Mouse (Mus musculus) limb, embryonic 13.5 days (tissue): Measurements from ENCODE around the gene Zfhx3. TPM values are rescaled to one million over a fixed set of nuclear protein-coding genes. Genes with fewer than 3 reads are reported as not detected.

Experiments
- ATAC-seq: fragments of 200-750 bp; cut with Nextera tagmentation; 2 replicates; pipeline ENCODE4 v1.8.0; 2017; ENCODE audit warnings: low read depth, moderate number of reproducible peaks, moderate TSS enrichment; ENCODE audit not compliant: low FRiP score
- H3K27ac ChIP-seq: fragments of 300-500 bp; sonication (generic); 2 replicates; pipeline ENCODE4 v1.5.1; 2015; ENCODE audit warnings: inconsistent platforms, mild to moderate bottlenecking, moderate library complexity
- H3K27me3 ChIP-seq: fragments of 300-500 bp; sonication (generic); 2 replicates; pipeline ENCODE4 v1.6.1; 2015; ENCODE audit warnings: mild to moderate bottlenecking, inconsistent platforms
- H3K36me3 ChIP-seq: fragments of 300-500 bp; sonication (generic); 2 replicates; pipeline ENCODE4 v1.6.1; 2015; ENCODE audit warnings: inconsistent platforms, mild to moderate bottlenecking, moderate library complexity
- H3K4me1 ChIP-seq: fragments of 300-500 bp; sonication (generic); 2 replicates; pipeline ENCODE4 v1.6.1; 2015; ENCODE audit warnings: inconsistent platforms
- H3K4me2 ChIP-seq: fragments of 300-500 bp; sonication (generic); replicated peaks from 2 replicates; pipeline ENCODE4 v1.6.1; 2015; ENCODE audit warnings: inconsistent platforms, mild to moderate bottlenecking, moderate library complexity
- H3K4me3 ChIP-seq: fragments of 300-500 bp; sonication (generic); 2 replicates; pipeline ENCODE4 v1.5.1; 2015; ENCODE audit warnings: moderate library complexity, mild to moderate bottlenecking, inconsistent platforms
- H3K9ac ChIP-seq: fragments of 300-500 bp; sonication (generic); 2 replicates; pipeline ENCODE4 v1.6.1; 2015; ENCODE audit warnings: mild to moderate bottlenecking, inconsistent platforms
- H3K9me3 ChIP-seq: fragments of 300-500 bp; sonication (generic); 2 replicates; pipeline ENCODE4 v1.6.1; 2016; ENCODE audit warnings: inconsistent platforms
- WGBS: fragments of 180-500 bp; shearing (Covaris S2); methylation state at CpG from one replicate; pipeline ENCODE4 v1.1.7; 2015; 5-methylcytosine and 5-hydroxymethylcytosine counted together
- polyA plus RNA-seq: library from polyadenylated mRNA; unstranded; fragments of >200 nt; fragmentation: Nextera tagmentation; extraction: Ambion mirVana; gene quantifications from 2 replicates; pipeline ENCODE4 v1.2.1, GENCODE M21; 2015

Zfhx3 gene
- polyA plus RNA-seq, 1 experiment from 2014 or later, result 44.1 TPM

DNA sequence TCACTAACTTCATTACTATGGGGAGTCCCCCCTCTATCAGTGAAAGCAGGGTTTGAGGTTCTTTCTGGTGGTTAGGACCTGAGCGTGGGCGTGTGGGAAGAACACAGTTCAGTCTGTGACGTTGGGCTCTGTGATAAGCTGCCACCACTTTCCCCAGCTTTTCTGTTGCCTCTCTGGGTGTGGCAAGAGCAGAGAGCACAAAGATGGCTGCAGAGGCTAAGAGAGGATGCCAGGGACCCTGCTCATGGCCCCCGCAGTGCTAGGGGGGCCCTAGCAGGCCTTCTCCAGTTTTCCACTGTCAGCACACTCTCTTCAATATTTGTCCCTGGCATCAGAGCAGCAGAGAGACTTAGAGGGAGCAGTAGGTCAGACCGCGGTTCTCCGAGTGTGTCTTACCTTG lies 924.0 kb downstream of the Zfhx3 start:
- H3K27me3 ChIP-seq, result no peaks in the 10 kb centered on the region
- H3K36me3 ChIP-seq, result peaks cover 42% of the 10 kb centered on the region
- H3K4me3 ChIP-seq, result no peak overlapping the region
- H3K4me1 ChIP-seq, result peaks cover 50% of the 10 kb centered on the region
- 91% methylated on average over 7 of the region's 7 CpGs for WGBS
- no peak overlapping the region for H3K9ac ChIP-seq
- H3K9me3 ChIP-seq, result no peaks in the 10 kb centered on the region
- H3K4me2 ChIP-seq, result no peak overlapping the region
- no peak for ATAC-seq
- H3K27ac ChIP-seq, result 0 out of 2 replicates have a peak overlapping the region, but pooled peaks have one; percentile 28

DNA sequence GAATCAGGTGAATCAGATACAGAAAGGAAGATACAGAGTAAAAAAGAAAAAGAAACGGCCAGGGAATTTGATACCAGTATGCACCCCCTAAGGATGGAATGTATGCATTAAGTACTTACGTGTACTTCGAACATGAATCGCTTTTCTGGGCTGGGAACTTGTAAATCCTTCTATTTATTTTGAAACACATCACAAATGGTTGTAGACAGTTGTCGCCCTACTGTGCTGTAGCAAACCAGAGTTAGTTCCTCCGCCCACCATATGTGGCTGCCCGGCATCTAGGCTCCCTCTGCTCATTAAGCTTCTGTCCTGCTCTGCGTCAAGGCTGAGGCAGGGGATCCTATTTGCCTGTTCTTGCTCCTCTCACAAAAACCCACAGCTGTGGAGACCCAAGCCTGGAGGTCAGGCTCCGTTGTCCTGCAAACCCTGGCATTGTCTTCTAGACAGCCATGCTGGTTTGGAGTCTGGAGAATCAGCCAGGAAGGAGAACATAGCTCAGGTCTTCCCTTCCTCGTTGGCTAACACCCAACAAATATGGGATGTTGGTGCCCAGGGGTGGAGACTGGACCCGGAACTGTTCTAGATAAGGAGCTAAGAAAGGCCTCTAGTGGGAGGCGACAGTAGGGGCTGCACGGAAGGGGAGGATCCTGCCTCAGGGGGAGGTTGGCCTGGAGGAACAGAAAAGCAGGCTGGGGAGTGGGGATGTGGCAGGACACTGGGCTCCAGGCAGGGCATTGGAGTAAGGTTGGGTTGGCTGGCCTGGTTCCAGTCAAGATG lies 925.2 kb downstream of the Zfhx3 start:
- no peaks in the 10 kb centered on the region for H3K9me3 ChIP-seq
- no peaks in the 10 kb centered on the region for H3K27me3 ChIP-seq
- no peak overlapping the region for H3K4me3 ChIP-seq
- ATAC-seq, result no peak
- no peak overlapping the region for H3K4me2 ChIP-seq
- H3K4me1 ChIP-seq, result peaks cover 44% of the 10 kb centered on the region
- H3K36me3 ChIP-seq, result peaks cover 42% of the 10 kb centered on the region
- H3K27ac ChIP-seq, result no peak overlapping the region; the same call in 1 of the 2 replicates
- no peak overlapping the region for H3K9ac ChIP-seq
- WGBS, result 65% methylated on average over 13 of the region's 13 CpGs

DNA sequence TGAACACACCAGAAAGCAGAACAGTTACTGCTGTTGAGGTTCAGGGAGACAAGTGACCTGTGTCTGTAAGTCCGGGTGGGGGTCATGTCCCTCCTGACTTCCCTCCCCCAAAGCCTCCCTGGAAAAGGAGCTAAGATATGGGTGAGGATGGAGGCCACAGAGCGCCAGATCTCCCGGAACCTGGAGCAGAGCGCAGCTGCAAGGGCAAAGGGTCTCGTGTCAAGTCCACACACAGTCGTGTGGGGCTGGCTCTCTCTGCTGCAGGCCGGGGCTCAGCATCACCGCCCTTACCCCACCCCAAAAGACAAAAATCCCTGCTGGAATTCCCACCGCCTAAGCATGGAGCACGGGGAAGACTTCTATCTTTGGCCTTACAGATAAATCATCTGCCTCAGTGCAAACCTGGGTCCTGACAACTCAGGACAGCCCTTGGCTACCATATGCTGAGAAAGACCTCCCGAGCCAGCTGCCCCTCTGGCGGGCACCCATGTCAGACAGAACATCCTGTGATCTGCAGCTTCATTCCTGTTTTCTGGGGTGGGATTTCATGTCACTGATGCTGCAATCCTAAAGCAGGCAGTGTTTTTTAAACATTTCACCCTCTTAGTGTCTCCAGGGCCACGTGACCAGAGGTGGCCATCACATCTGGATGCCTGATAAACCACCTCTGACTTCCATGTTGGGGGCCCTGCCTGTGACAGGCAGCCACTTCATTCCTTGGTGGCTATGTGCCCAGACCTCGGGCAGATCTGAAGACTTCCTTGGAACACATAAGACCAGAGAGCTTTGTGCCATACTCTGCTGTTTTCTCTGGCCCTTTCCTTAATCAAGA lies 926.0 kb downstream of the Zfhx3 start:
- WGBS, result 78% methylated on average over 14 of the region's 14 CpGs
- Histone ChIP-seq H3K27me3 (no peaks in the 10 kb centered on the region), H3K9me3 (no peaks in the 10 kb centered on the region), H3K4me2 (no peak overlapping the region), H3K4me1 (peaks cover 36% of the 10 kb centered on the region), H3K4me3 (no peak overlapping the region), H3K27ac (peak overlapping the region; percentile 61; the same call in 1 of the 2 replicates), H3K9ac (no peak overlapping the region), H3K36me3 (peaks cover 45% of the 10 kb centered on the region)
- ATAC-seq, result no peak

DNA sequence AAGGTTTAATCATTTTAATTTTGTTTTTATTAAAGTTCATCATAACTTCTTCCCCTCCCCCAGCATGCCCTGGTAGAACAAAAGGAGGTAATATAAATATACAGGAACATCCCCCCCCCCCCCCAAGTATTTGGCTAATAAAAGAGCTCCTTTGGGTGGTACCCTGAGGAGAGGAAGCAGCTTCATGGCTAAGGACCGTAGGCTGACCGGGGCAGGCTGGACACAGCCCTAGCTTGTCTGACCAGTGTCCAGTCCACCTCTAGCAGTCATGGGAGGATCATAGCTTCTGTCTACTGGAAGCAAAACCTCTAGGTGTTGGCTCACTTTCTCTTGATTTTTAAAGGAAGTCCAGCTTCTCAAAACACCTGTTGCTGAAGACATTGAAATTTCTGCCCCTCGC lies 927.0 kb downstream of the Zfhx3 start:
- H3K9me3 ChIP-seq, result peaks cover 6% of the 10 kb centered on the region
- H3K27me3 ChIP-seq, result no peaks in the 10 kb centered on the region
- no peak overlapping the region for H3K4me2 ChIP-seq
- no peak overlapping the region for H3K9ac ChIP-seq
- no peak for ATAC-seq
- WGBS, result 75% methylated on average over 3 of the region's 3 CpGs
- peaks cover 50% of the 10 kb centered on the region for H3K36me3 ChIP-seq
- no peak overlapping the region; the same call in 1 of the 2 replicates for H3K27ac ChIP-seq
- H3K4me3 ChIP-seq, result no peak overlapping the region
- peaks cover 32% of the 10 kb centered on the region for H3K4me1 ChIP-seq

DNA sequence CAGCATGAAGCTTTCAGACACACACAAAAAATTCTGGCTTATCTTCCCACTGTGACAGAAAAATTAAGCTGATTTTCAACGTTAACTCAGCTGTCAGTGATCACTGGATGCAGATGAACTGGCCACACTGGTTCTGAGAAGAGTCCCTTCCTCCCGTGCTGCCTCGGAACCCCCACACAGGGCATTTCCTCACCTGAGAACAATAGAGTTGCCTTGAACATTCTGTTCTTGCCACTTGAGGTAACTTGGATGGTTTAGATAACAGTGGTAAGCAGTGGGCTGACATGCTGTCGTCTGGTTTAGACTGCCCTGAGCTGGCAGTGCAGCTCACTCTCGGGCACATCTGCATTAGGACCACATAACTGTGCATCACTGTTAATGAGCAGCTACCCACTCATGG lies 927.5 kb downstream of the Zfhx3 start:
- no peak overlapping the region for H3K4me2 ChIP-seq
- ATAC-seq, result no peak
- WGBS, result 76% methylated on average over 5 of the region's 5 CpGs
- peaks cover 6% of the 10 kb centered on the region for H3K9me3 ChIP-seq
- H3K4me3 ChIP-seq, result no peak overlapping the region
- no peaks in the 10 kb centered on the region for H3K27me3 ChIP-seq
- peaks cover 51% of the 10 kb centered on the region for H3K36me3 ChIP-seq
- no peak overlapping the region for H3K9ac ChIP-seq
- H3K27ac ChIP-seq, result no peak overlapping the region
- H3K4me1 ChIP-seq, result peaks cover 31% of the 10 kb centered on the region

DNA sequence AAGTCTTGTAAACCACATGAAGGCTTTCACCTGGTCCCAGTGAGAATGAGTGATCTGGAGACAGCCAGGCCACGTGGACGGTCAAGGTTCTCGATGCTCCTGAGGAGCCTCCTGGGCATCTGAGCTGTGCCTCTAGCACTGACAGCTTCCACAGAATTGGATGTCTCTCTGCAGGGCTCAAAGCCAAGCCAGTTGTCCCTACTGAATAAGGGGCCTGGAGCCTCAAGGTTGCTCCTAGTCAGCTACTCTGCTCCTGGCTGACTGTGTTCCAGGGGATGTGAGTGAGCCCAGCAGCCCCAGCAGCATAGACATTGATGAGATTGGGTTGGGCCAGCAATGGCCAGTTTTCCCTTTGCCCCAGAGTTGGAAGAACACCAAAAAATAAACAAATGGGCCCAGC lies 927.9 kb downstream of the Zfhx3 start:
- Histone ChIP-seq H3K27me3 (no peaks in the 10 kb centered on the region), H3K9ac (no peak overlapping the region), H3K4me1 (peaks cover 27% of the 10 kb centered on the region), H3K4me3 (no peak overlapping the region), H3K4me2 (no peak overlapping the region), H3K36me3 (peaks cover 55% of the 10 kb centered on the region), H3K9me3 (peaks cover 6% of the 10 kb centered on the region), H3K27ac (no peak overlapping the region)
- WGBS, result 93% methylated on average over 3 of the region's 3 CpGs
- ATAC-seq, result no peak

DNA sequence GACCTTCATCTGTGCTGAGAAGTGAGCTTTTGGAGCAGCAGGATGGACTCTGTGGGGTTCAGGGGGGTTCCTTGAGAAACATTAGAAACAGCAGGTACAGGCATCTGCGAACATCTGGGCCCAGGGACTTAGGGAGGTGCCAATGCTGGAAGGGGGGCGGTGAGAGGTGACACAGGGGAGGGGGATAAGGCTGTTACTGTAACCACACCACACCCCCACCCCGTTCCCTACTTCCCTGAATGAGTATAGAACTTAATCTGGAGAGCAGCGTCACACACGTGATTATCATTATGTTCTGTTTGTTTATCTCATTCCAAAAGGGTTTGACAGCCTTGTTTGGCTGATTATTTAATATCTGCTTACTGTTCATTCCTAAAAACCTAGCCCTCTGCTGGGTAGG lies 933.3 kb downstream of the Zfhx3 start:
- Histone ChIP-seq H3K9me3 (peaks cover 6% of the 10 kb centered on the region), H3K27ac (no peak overlapping the region), H3K27me3 (no peaks in the 10 kb centered on the region), H3K9ac (no peak overlapping the region), H3K4me3 (no peak overlapping the region), H3K36me3 (peaks cover 71% of the 10 kb centered on the region), H3K4me2 (no peak overlapping the region), H3K4me1 (peaks cover 14% of the 10 kb centered on the region; the same call in 1 of the 2 replicates)
- WGBS, result 83% methylated on average over 5 of the region's 5 CpGs
- no peak for ATAC-seq

DNA sequence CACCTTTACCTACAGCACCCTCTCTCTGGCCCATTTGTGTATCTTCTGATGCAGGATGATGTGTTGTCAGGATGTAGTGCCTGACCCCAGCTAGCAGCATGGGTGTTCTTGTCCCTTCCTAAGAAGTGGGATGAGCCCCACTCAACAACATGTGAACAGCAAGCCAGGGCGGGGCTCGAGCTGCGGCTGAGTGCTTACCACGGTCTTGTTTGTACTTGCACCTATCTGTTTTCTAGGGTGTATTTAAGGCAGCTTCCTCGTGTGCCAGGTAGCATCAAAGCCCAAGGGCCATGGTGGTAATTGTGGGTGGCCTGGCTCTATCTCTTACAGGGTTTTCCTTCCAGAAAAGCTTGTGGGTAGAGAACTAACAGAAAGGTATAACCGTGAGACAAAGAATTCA lies 937.7 kb downstream of the Zfhx3 start:
- peaks cover 51% of the 10 kb centered on the region for H3K36me3 ChIP-seq
- H3K4me1 ChIP-seq, result peaks cover 31% of the 10 kb centered on the region
- no peak for ATAC-seq
- no peak overlapping the region for H3K4me2 ChIP-seq
- H3K4me3 ChIP-seq, result no peak overlapping the region
- WGBS, result 81% methylated on average over 6 of the region's 6 CpGs
- no peaks in the 10 kb centered on the region for H3K9me3 ChIP-seq
- H3K27me3 ChIP-seq, result no peaks in the 10 kb centered on the region
- no peak overlapping the region for H3K9ac ChIP-seq
- H3K27ac ChIP-seq, result no peak overlapping the region

DNA sequence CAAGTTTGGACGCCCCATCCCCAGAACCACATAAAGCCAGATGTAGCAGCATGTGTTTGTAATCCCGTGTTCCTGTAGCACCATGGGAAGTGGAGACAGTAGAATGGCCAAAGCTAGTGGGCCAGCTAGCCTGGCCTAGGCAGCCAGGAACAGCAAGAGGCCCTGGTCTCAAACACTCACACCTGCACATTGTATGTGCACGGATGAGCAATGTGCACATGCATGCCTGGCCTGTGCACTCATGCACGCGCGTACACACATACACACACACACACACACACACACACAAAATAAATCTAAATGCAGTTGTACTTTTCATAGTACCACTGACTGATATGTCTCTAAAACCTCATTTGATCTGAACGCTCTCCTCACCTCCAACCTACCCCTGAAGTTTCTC lies 938.9 kb downstream of the Zfhx3 start:
- Histone ChIP-seq H3K36me3 (peaks cover 41% of the 10 kb centered on the region), H3K27ac (no peak overlapping the region), H3K9me3 (no peaks in the 10 kb centered on the region), H3K4me2 (no peak overlapping the region), H3K4me1 (peaks cover 44% of the 10 kb centered on the region), H3K9ac (no peak overlapping the region), H3K4me3 (no peak overlapping the region), H3K27me3 (no peaks in the 10 kb centered on the region)
- peak; percentile 24; the same call in 1 of the 2 replicates for ATAC-seq
- WGBS, result 87% methylated on average over 7 of the region's 7 CpGs

DNA sequence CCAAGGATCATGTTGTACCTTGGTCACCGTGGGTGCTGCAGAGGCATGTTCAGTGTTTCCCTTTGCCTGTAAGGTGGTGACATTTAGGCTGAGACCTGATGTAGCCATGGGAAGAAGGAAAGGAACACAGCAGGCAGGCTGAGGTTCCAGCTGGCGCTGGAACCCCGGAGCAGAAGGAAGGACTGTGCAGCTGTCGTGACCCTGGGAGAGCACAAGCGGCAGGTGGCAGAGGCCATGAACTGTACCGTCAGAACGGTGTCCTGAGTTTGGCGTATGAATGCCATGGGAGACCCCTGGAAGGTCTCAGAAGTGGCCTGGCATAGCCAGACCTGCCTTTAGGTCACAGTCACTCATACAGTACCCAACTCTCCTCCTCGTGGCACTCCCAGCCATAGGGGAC lies 939.6 kb downstream of the Zfhx3 start:
- H3K27me3 ChIP-seq, result no peaks in the 10 kb centered on the region
- no peak for ATAC-seq
- no peak overlapping the region for H3K4me2 ChIP-seq
- H3K27ac ChIP-seq, result no peak overlapping the region
- H3K4me3 ChIP-seq, result no peak overlapping the region
- WGBS, result 74% methylated on average over 9 of the region's 9 CpGs
- peaks cover 34% of the 10 kb centered on the region for H3K36me3 ChIP-seq
- H3K9me3 ChIP-seq, result no peaks in the 10 kb centered on the region
- no peak overlapping the region for H3K9ac ChIP-seq
- H3K4me1 ChIP-seq, result peaks cover 51% of the 10 kb centered on the region

DNA sequence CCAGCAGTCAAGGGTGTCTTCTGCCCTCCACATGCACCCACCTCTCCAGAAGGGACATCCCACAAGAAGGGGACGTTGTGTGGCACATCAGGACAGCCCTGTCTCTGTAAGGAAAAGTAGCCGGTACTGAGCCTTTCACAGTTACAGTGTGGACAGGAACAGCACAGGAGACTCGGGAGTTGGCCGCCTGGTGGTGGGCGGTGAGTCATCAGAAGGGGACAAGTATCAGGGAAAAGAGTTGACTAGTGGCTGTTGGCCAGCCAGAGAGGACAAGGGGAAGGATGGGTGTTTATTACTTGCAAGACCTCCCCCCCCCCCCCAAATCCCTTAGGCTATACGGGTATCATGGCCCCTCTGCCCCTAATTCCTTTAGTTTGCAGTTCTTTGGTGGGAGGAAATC lies 940.9 kb downstream of the Zfhx3 start:
- H3K4me2 ChIP-seq, result no peak overlapping the region
- 80% methylated on average over 6 of the region's 6 CpGs for WGBS
- H3K9me3 ChIP-seq, result no peaks in the 10 kb centered on the region
- ATAC-seq, result no peak
- no peak overlapping the region for H3K9ac ChIP-seq
- no peaks in the 10 kb centered on the region for H3K27me3 ChIP-seq
- no peak overlapping the region for H3K4me3 ChIP-seq
- H3K36me3 ChIP-seq, result peaks cover 23% of the 10 kb centered on the region
- H3K27ac ChIP-seq, result no peak overlapping the region
- peaks cover 63% of the 10 kb centered on the region for H3K4me1 ChIP-seq

DNA sequence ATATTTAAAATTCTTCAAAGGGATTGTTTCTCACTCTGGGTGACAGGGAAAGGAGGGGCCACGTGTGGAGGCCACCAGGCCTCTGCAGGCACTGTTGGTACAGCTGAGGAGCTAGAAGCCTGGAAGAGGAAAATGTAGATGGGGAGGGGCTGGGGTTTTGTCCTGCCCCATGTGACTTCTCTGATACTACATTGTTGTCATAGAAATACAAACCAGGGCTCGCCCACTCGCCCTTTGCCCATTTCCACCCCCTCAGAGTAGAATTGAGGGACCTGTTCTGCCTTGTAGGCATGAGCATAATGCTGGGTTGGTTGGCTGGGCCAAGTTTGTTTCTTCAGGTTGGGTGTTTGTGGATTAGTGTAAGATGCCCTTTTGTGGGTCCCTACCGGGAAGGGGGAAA lies 942.5 kb downstream of the Zfhx3 start:
- Histone ChIP-seq H3K9ac (no peak overlapping the region), H3K36me3 (peaks cover 14% of the 10 kb centered on the region), H3K27ac (peak overlapping the region; percentile 48; the same call in 1 of the 2 replicates), H3K27me3 (no peaks in the 10 kb centered on the region), H3K4me2 (no peak overlapping the region), H3K4me1 (peaks cover 72% of the 10 kb centered on the region), H3K9me3 (no peaks in the 10 kb centered on the region), H3K4me3 (no peak overlapping the region)
- ATAC-seq, result no peak; the same call in 1 of the 2 replicates
- WGBS, result 48% methylated on average over 4 of the region's 4 CpGs
